Mouse (Mus musculus) spleen, postnatal 4 days (tissue): ENCODE data around the gene Wdr83.

Experiments used
- DNase-seq, 2 experiments: peaks; one replicate each; pipeline ENCODE4 v3.0.0; 2022; ENCODE audit warnings: low spot score in 2 of 2

The Wdr83 gene

GRCm38 (mm10) chr8:85080214-85080531, 933 bp downstream of the Wdr83 start:
- no peak for DNase-seq

GRCm38 (mm10) chr8:85076993-85077392, 4.1 kb downstream of the Wdr83 start:
- peak; percentile 81 to 91 for DNase-seq

GRCm38 (mm10) chr8:85076001-85076400, 5.1 kb downstream of the Wdr83 start:
- peak; percentile 59 to 82 for DNase-seq

GRCm38 (mm10) chr8:85074617-85075016, 6.5 kb downstream of the Wdr83 start:
- DNase-seq: peak in 1 of 2 experiments; percentile 59

GRCm38 (mm10) chr8:85074167-85074566, 6.9 kb downstream of the Wdr83 start:
- no peak for DNase-seq

GRCm38 (mm10) chr8:85073041-85073612, 8.0 kb downstream of the Wdr83 start:
- peak in 1 of 2 experiments; percentile 62 for DNase-seq

GRCm38 (mm10) chr8:85072364-85072929, 8.7 kb downstream of the Wdr83 start:
- DNase-seq: peak in 1 of 2 experiments; percentile 63

- peak; percentile 89 to 93 for DNase-seq
Observed at GRCm38 (mm10) chr8:85071514-85072281, 9.4 kb downstream of the Wdr83 start, which contains the start of gene Dhps. Gene Dhps (plus strand): TSS chr8:85071757.

- no peak for DNase-seq
Observed at GRCm38 (mm10) chr8:85071041-85071440, 10.1 kb downstream of the Wdr83 start.

- DNase-seq: no peak
Observed at GRCm38 (mm10) chr8:85067982-85068381, 13.1 kb downstream of the Wdr83 start, which contains the start of gene Gm5741. Gene Gm5741 (minus strand): TSS chr8:85067982.

- no peak for DNase-seq
Observed at GRCm38 (mm10) chr8:85067155-85067554, 14.0 kb downstream of the Wdr83 start.

- no peak for DNase-seq
Observed at GRCm38 (mm10) chr8:85065213-85065612, 15.9 kb downstream of the Wdr83 start.

GRCm38 (mm10) chr8:85062603-85063002, 18.5 kb downstream of the Wdr83 start:
- DNase-seq: no peak

GRCm38 (mm10) chr8:85059879-85060616, 21.1 kb downstream of the Wdr83 start, which contains the start of gene Fbxw9:
Gene Fbxw9 (plus strand): TSS chr8:85060055.
- peak; percentile 79 to 87 for DNase-seq

GRCm38 (mm10) chr8:85057367-85057766, 23.7 kb downstream of the Wdr83 start:
- DNase-seq: no peak

- DNase-seq: no peak
Observed at GRCm38 (mm10) chr8:85043619-85044018, 37.5 kb downstream of the Wdr83 start.

GRCm38 (mm10) chr8:85037681-85038531, 43.2 kb downstream of the Wdr83 start:
- DNase-seq: peak; percentile 71 to 87

GRCm38 (mm10) chr8:85037366-85037680, 43.8 kb downstream of the Wdr83 start:
- DNase-seq: no peak

- DNase-seq: peak; percentile 86 to 89
Observed at GRCm38 (mm10) chr8:85036718-85037365, 44.3 kb downstream of the Wdr83 start, which contains the start of gene Tnpo2. Gene Tnpo2 (plus strand): TSS chr8:85036915.

GRCm38 (mm10) chr8:85036381-85036717, 44.8 kb downstream of the Wdr83 start:
- DNase-seq: no peak
